Mouse (Mus musculus) hindbrain, embryonic 10.5 days (tissue): Measurements from ENCODE around the gene Mbtd1. TPM values are rescaled to one million over a fixed set of nuclear protein-coding genes. Genes with fewer than 3 reads are reported as not detected.

Experiments
- polyA plus RNA-seq: library from polyadenylated mRNA; unstranded; fragments of >200 nt; fragmentation: Nextera tagmentation; extraction: Ambion mirVana; gene quantifications from 2 replicates; pipeline ENCODE4 v1.2.1, GENCODE M21; 2016

The Mbtd1 gene
- polyA plus RNA-seq, 1 experiment from 2014 or later = 26.9 TPM

Other genes with a start within 250 kb of the Mbtd1 start
- gene Utp18, start 86 bp upstream of the Mbtd1 start, polyA plus RNA-seq = 30.9 and 35.8 TPM in 2 replicates
- 129 and 138 TPM in 2 replicates for gene Nme2, start 70.4 kb downstream of the Mbtd1 start, polyA plus RNA-seq
- gene Gm20390, start 82.4 kb downstream of the Mbtd1 start, polyA plus RNA-seq = 482 and 501 TPM in 2 replicates
- gene Nme1, start 82.7 kb downstream of the Mbtd1 start, polyA plus RNA-seq = 314 and 317 TPM in 2 replicates
- gene Spag9, start 110.2 kb downstream of the Mbtd1 start, polyA plus RNA-seq = 62.5 and 70.1 TPM in 2 replicates